24 mouse cellular contexts compared by ENCODE assay signal in the genomic region with DNA sequence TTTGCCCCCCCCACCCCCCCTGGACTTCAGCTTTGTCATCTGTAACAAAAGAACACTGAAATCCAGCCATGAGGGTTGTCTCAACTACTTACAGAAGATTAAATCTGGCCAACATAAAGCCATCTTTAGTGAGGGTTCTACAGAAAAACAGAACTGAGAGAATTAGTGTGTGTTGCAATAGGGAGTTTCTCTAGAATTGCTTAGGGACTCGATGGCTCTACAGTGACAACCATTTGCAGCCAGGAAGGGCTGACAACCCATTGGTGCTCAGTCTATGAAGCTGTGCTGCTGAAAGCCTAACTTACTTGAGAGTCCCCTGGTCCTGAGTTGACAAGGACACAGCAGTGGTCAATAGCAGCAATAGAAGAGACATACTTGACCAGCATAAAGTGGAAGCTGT. TPM values are rescaled to one million over a fixed set of nuclear protein-coding genes. Genes with fewer than 3 reads are reported as not detected.
DNase-seq lines count a peak whose midpoint lies in the region; ATAC-seq and TF ChIP-seq lines count a peak whose summit lies in the region.
"Had no signal": no experiment of that assay in that cellular context is flagged by ENCODE, and none has a peak within 500 bp of the region (broad histone marks: within the 10 kb centered on the region; RNA-seq: fewer than 3 reads in every experiment).

No protein-coding gene starts in this region.

- no peaks in the 10 kb centered on the region for H3K36me3 ChIP-seq in kidney, postnatal 0 days (ENCODE audit: insufficient read depth, low read length)
- H3K36me3 ChIP-seq in stomach, embryonic 15.5 days = no peaks in the 10 kb centered on the region
- no peaks in the 10 kb centered on the region for H3K36me3 ChIP-seq in stomach, postnatal 0 days (ENCODE audit: control insufficient read depth, insufficient read depth, low read length)
- no peaks in the 10 kb centered on the region for H3K36me3 ChIP-seq in stomach, embryonic 16.5 days (ENCODE audit: control insufficient read depth, insufficient read depth, low read length)
- H3K36me3 ChIP-seq: embryonic facial prominence, embryonic 12.5 days; heart, embryonic 15.5 days had no signal

- no peak overlapping the region for H3K9ac ChIP-seq in kidney, postnatal 0 days (ENCODE audit: low read depth, low read length)
- H3K9ac ChIP-seq in stomach, embryonic 15.5 days = no peak overlapping the region
- H3K9ac ChIP-seq in stomach, postnatal 0 days (ENCODE audit: low read length) = no peak overlapping the region
- no peak overlapping the region for H3K9ac ChIP-seq in stomach, embryonic 16.5 days (ENCODE audit: low read length)
- H3K9ac ChIP-seq: embryonic facial prominence, embryonic 12.5 days; forebrain, embryonic 13.5 days; heart, embryonic 15.5 days; hindbrain, embryonic 14.5 days; liver, postnatal 0 days had no signal

- TF ChIP-seq EP300 in stomach, postnatal 0 days (optimal IDR thresholded peaks at IDR 0.05) = no peak

- no peak overlapping the region for H3K4me2 ChIP-seq in kidney, postnatal 0 days (ENCODE audit: low read length)
- no peak overlapping the region for H3K4me2 ChIP-seq in stomach, embryonic 15.5 days
- no peak overlapping the region for H3K4me2 ChIP-seq in stomach, postnatal 0 days (replicated peaks; ENCODE audit: low read depth)
- H3K4me2 ChIP-seq in stomach, embryonic 16.5 days (ENCODE audit: low read depth, low read length) = no peak overlapping the region
- H3K4me2 ChIP-seq: embryonic facial prominence, embryonic 12.5 days; forebrain, embryonic 13.5 days; heart, embryonic 15.5 days; hindbrain, embryonic 14.5 days; liver, embryonic 11.5 days had no signal

- no peaks in the 10 kb centered on the region for H3K9me3 ChIP-seq in kidney, postnatal 0 days (replicated peaks; ENCODE audit: low read length)
- no peaks in the 10 kb centered on the region for H3K9me3 ChIP-seq in stomach, embryonic 15.5 days
- no peaks in the 10 kb centered on the region for H3K9me3 ChIP-seq in stomach, postnatal 0 days (ENCODE audit: control insufficient read depth, low read length)
- H3K9me3 ChIP-seq in stomach, embryonic 16.5 days (replicated peaks; ENCODE audit: control insufficient read depth, low read length) = no peaks in the 10 kb centered on the region
- H3K9me3 ChIP-seq: embryonic facial prominence, embryonic 12.5 days; forebrain, embryonic 13.5 days; heart, embryonic 15.5 days; limb, embryonic 10.5 days had no signal

- H3K4me3 ChIP-seq in kidney, postnatal 0 days (replicated peaks; ENCODE audit: low read depth, low read length) = no peak overlapping the region
- H3K4me3 ChIP-seq in stomach, embryonic 15.5 days (replicated peaks) = no peak overlapping the region
- H3K4me3 ChIP-seq in stomach, postnatal 0 days (ENCODE audit: low read depth, low read length) = no peak overlapping the region
- no peak overlapping the region for H3K4me3 ChIP-seq in stomach, embryonic 16.5 days (replicated peaks; ENCODE audit: low read length)
- H3K4me3 ChIP-seq: embryonic facial prominence, embryonic 12.5 days; erythroblast, embryonic 14.5 days; forebrain, embryonic 13.5 days; gastrocnemius, adult 2 months; heart, embryonic 15.5 days; limb, embryonic 10.5 days had no signal

- no peak for TF ChIP-seq CTCF in kidney, postnatal 0 days (IDR thresholded peaks at IDR 0.05; ENCODE audit: low read depth)
- no peak for TF ChIP-seq CTCF in stomach, postnatal 0 days (IDR thresholded peaks at IDR 0.05; ENCODE audit: low read depth)

- H3K27me3 ChIP-seq in kidney, postnatal 0 days (ENCODE audit: insufficient read depth, low read length) = no peaks in the 10 kb centered on the region
- no peaks in the 10 kb centered on the region for H3K27me3 ChIP-seq in stomach, embryonic 15.5 days (replicated peaks)
- H3K27me3 ChIP-seq in stomach, postnatal 0 days (ENCODE audit: control insufficient read depth, insufficient read depth, low read length) = no peaks in the 10 kb centered on the region
- H3K27me3 ChIP-seq in stomach, embryonic 16.5 days (ENCODE audit: control insufficient read depth, insufficient read depth, low read length) = no peaks in the 10 kb centered on the region
- H3K27me3 ChIP-seq: embryonic facial prominence, embryonic 12.5 days; forebrain, embryonic 13.5 days; heart, embryonic 15.5 days had no signal

- H3K4me1 ChIP-seq in kidney, postnatal 0 days (replicated peaks; ENCODE audit: insufficient read depth, low read length) = peaks cover under 1% of the 10 kb centered on the region; the same call in 1 of the 2 replicates
- 0 out of 2 replicates have a peak, but pooled peaks cover 4% of the 10 kb centered on the region for H3K4me1 ChIP-seq in stomach, embryonic 15.5 days
- H3K4me1 ChIP-seq in stomach, postnatal 0 days (replicated peaks; ENCODE audit: control insufficient read depth, insufficient read depth) = no peaks in the 10 kb centered on the region
- H3K4me1 ChIP-seq in stomach, embryonic 16.5 days (ENCODE audit: control insufficient read depth, insufficient read depth, low read length) = peaks cover 10% of the 10 kb centered on the region; the same call in 1 of the 2 replicates
- H3K4me1 ChIP-seq: heart, embryonic 15.5 days had no signal

- peak overlapping the region; percentile 77 for H3K27ac ChIP-seq in kidney, postnatal 0 days
- H3K27ac ChIP-seq in stomach, embryonic 15.5 days = peak overlapping the region; percentile 44; the same call in 1 of the 2 replicates
- no peak overlapping the region; the same call in 1 of the 2 replicates for H3K27ac ChIP-seq in stomach, postnatal 0 days (replicated peaks)
- peak overlapping the region; percentile 63; the same call in 1 of the 2 replicates for H3K27ac ChIP-seq in stomach, embryonic 16.5 days (ENCODE audit: low read length)
- H3K27ac ChIP-seq: forebrain, embryonic 13.5 days; gastrocnemius, adult 2 months; heart, embryonic 15.5 days; hindbrain, embryonic 14.5 days; limb, embryonic 10.5 days had no signal

- no peak for DNase-seq in kidney, postnatal 0 days (ENCODE audit: low spot score)
- DNase-seq in kidney, postnatal 14 days = no peak
- no peak for DNase-seq in stomach, postnatal 0 days (ENCODE audit: low spot score)
- no peak for DNase-seq in natural killer cell, adult 2 months (ENCODE audit: low spot score in 2 of 2)
- DNase-seq: adrenal gland, postnatal 14 days; cerebellum, adult 9-10 months; gastrocnemius, adult 2 months; heart, postnatal 4 days; kidney, adult 8-10 months; liver, postnatal 0 days; midbrain, embryonic 14.5 days; right cerebral cortex, adult 18-20 months had no signal

- WGBS in kidney, postnatal 0 days = 83% methylated on average over 1 of the region's 1 CpGs
- 79% methylated on average over 1 of the region's 1 CpGs for WGBS in stomach, embryonic 15.5 days
- WGBS in stomach, postnatal 0 days = 65% methylated on average over 1 of the region's 1 CpGs
- 68% methylated on average over 1 of the region's 1 CpGs for WGBS in stomach, embryonic 16.5 days

- ATAC-seq in kidney, postnatal 0 days (replicated peaks; ENCODE audit: low FRiP score, low read depth) = no peak
- no peak for ATAC-seq in stomach, embryonic 15.5 days (ENCODE audit: insufficient read depth, low FRiP score, low read depth)
- no peak for ATAC-seq in stomach, postnatal 0 days (ENCODE audit: low FRiP score, low TSS enrichment)
- peak; percentile 94 for ATAC-seq in granulocyte monocyte progenitor cell, adult 5-6 weeks (replicated peaks; ENCODE audit: poor library complexity, severe bottlenecking)
- ATAC-seq in stomach, embryonic 16.5 days (ENCODE audit: insufficient read depth, low FRiP score) = no peak
- no peak for ATAC-seq in activated CD4-positive, CD25-positive, alpha-beta regulatory T cell, adult 4 months
- ATAC-seq: forebrain, embryonic 13.5 days; inflammation-experienced regulatory T-cells, adult 6 months; liver, postnatal 0 days had no signal

RNA-seq across cellular contexts. Expression of a gene that starts 21.5 kb away (rescaled TPM):
- polyA plus RNA-seq in kidney, postnatal 0 days (2015; fragmentation: Nextera tagmentation; extraction: Ambion mirVana) = 35.3 and 36.1 TPM in 2 replicates
- polyA plus RNA-seq in stomach, embryonic 15.5 days (2015; fragmentation: Nextera tagmentation; extraction: Ambion mirVana) = 15.8 and 16.3 TPM in 2 replicates
- polyA plus RNA-seq in stomach, postnatal 0 days (2015; fragmentation: Nextera tagmentation; extraction: Ambion mirVana) = 7.4 and 7.9 TPM in 2 replicates
- total RNA-seq in granulocyte monocyte progenitor cell, adult 5-6 weeks (2014; fragmentation: Nextera tagmentation) = not detected in 2 replicates
- total RNA-seq in granulocyte monocyte progenitor cell, adult 5-6 weeks (2017) = not detected in 2 replicates
- 15.5 and 16.2 TPM in 2 replicates for polyA plus RNA-seq in stomach, embryonic 16.5 days (2015; fragmentation: Nextera tagmentation; extraction: Ambion mirVana)
- not detected for polyA plus RNA-seq in activated CD4-positive, CD25-positive, alpha-beta regulatory T cell, adult 4 months (2017; shearing (Covaris generic))
- polyA plus RNA-seq: erythroblast, embryonic 14.5 days; inflammation-experienced regulatory T-cells, adult 6 months had no signal
